Comparison of ENCODE assay signal across 18 mouse cellular contexts in the genomic region with DNA sequence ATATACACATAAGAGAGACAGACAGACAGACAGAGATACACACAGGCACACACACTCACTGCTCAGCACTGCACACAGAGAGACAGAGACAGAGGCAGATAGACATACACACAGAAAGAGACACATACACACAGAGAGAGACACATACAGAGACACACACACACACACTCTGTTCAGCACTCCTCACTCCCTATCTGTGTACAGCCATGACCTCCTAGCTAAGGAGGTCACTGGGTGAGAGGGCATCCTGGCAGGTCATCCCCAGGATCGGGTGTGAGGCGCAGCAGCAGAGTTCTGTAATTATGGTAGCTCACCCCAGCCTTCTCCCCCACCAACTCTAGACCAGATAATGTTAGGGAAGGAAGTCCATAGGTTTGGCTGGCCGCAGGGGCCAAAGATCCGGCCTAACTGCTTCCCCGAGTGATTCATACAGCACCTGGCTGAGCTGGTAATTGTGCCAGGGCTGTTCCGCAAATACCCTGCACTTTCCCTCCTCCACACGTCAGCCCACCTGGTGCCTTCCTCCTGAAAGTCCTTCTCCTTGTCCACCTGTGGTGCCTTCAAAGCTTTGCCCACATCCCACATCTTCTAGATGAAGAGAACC. TPM values are rescaled to one million over a fixed set of nuclear protein-coding genes. Genes with fewer than 3 reads are reported as not detected.
DNase-seq lines count a peak whose midpoint lies in the region; ATAC-seq and TF ChIP-seq lines count a peak whose summit lies in the region.
"Had no signal": no experiment of that assay in that cellular context is flagged by ENCODE, and none has a peak within 500 bp of the region (broad histone marks: within the 10 kb centered on the region; RNA-seq: fewer than 3 reads in every experiment).

No protein-coding gene starts in this region.

- no peak for ATAC-seq in hindbrain, embryonic 12.5 days (ENCODE audit: low FRiP score)
- ATAC-seq in hindbrain, embryonic 16.5 days, result no peak
- ATAC-seq in intestine, embryonic 15.5 days, result peak; percentile 32; the same call in 1 of the 2 replicates
- ATAC-seq in stomach, postnatal 0 days (ENCODE audit: low FRiP score, low TSS enrichment), result peak; percentile 25; the same call in 1 of the 2 replicates

- H3K4me2 ChIP-seq in hindbrain, embryonic 12.5 days (replicated peaks), result no peak overlapping the region
- no peak overlapping the region for H3K4me2 ChIP-seq in hindbrain, embryonic 16.5 days (ENCODE audit: low read length)
- H3K4me2 ChIP-seq in intestine, embryonic 15.5 days (replicated peaks), result no peak overlapping the region
- H3K4me2 ChIP-seq in stomach, postnatal 0 days (replicated peaks; ENCODE audit: low read depth), result no peak overlapping the region

- H3K9ac ChIP-seq in hindbrain, embryonic 12.5 days, result peak overlapping the region; percentile 27; the same call in 1 of the 2 replicates
- H3K9ac ChIP-seq in hindbrain, embryonic 16.5 days (ENCODE audit: low read depth, low read length), result no peak overlapping the region
- H3K9ac ChIP-seq in intestine, embryonic 15.5 days, result no peak overlapping the region
- no peak overlapping the region for H3K9ac ChIP-seq in stomach, postnatal 0 days (ENCODE audit: low read length)
- H3K9ac ChIP-seq: hindbrain, embryonic 15.5 days; limb, embryonic 12.5 days had no signal

- no peaks in the 10 kb centered on the region for H3K9me3 ChIP-seq in hindbrain, embryonic 12.5 days (replicated peaks)
- H3K9me3 ChIP-seq in hindbrain, embryonic 16.5 days (ENCODE audit: control insufficient read depth, low read length), result no peaks in the 10 kb centered on the region
- H3K9me3 ChIP-seq in intestine, embryonic 15.5 days, result no peaks in the 10 kb centered on the region
- H3K9me3 ChIP-seq in stomach, postnatal 0 days (ENCODE audit: control insufficient read depth, low read length), result no peaks in the 10 kb centered on the region
- H3K9me3 ChIP-seq: hindbrain, embryonic 15.5 days; limb, embryonic 12.5 days had no signal

- peak; percentile 25 to 42 for DNase-seq in urinary bladder, adult 18-20 months (ENCODE audit: low spot score in 2 of 2)
- no peak for DNase-seq in urinary bladder, adult 2 months (ENCODE audit: low spot score)
- peak; percentile 64 for DNase-seq in stomach, postnatal 0 days (ENCODE audit: low spot score)
- no peak for DNase-seq in embryo, embryonic 9.5 days (ENCODE audit: extremely low spot score)
- DNase-seq: adrenal gland, adult 8-10 months; lung, adult 2 months; lung, postnatal 4 days had no signal

- H3K27ac ChIP-seq in hindbrain, embryonic 12.5 days, result no peak overlapping the region
- no peak overlapping the region for H3K27ac ChIP-seq in hindbrain, embryonic 16.5 days (ENCODE audit: low read depth, low read length)
- H3K27ac ChIP-seq in intestine, embryonic 15.5 days, result no peak overlapping the region
- peak overlapping the region; percentile 58 for H3K27ac ChIP-seq in stomach, postnatal 0 days (replicated peaks)
- H3K27ac ChIP-seq: hindbrain, embryonic 15.5 days; limb, embryonic 12.5 days had no signal

- 60% methylated on average over 7 of the region's 7 CpGs for WGBS in hindbrain, embryonic 12.5 days
- 70% methylated on average over 6 of the region's 7 CpGs for WGBS in hindbrain, embryonic 16.5 days
- WGBS in intestine, embryonic 15.5 days, result 50% methylated on average over 7 of the region's 7 CpGs
- 45% methylated on average over 7 of the region's 7 CpGs for WGBS in stomach, postnatal 0 days

- TF ChIP-seq CTCF in stomach, postnatal 0 days (IDR thresholded peaks at IDR 0.05; ENCODE audit: low read depth), result no peak

- no peak overlapping the region for H3K4me3 ChIP-seq in hindbrain, embryonic 12.5 days
- no peak overlapping the region for H3K4me3 ChIP-seq in hindbrain, embryonic 16.5 days (ENCODE audit: low read length)
- no peak overlapping the region for H3K4me3 ChIP-seq in intestine, embryonic 15.5 days (replicated peaks)
- no peak overlapping the region for H3K4me3 ChIP-seq in stomach, postnatal 0 days (ENCODE audit: low read depth, low read length)

- no peak for TF ChIP-seq EP300 in stomach, postnatal 0 days (optimal IDR thresholded peaks at IDR 0.05)

- no peaks in the 10 kb centered on the region; the same call in 1 of the 2 replicates for H3K36me3 ChIP-seq in hindbrain, embryonic 12.5 days
- H3K36me3 ChIP-seq in hindbrain, embryonic 16.5 days (ENCODE audit: control insufficient read depth, insufficient read depth, low read length), result no peaks in the 10 kb centered on the region
- H3K36me3 ChIP-seq in intestine, embryonic 15.5 days, result no peaks in the 10 kb centered on the region
- no peaks in the 10 kb centered on the region for H3K36me3 ChIP-seq in stomach, postnatal 0 days (ENCODE audit: control insufficient read depth, insufficient read depth, low read length)
- H3K36me3 ChIP-seq: hindbrain, embryonic 15.5 days had no signal

- peaks cover 19% of the 10 kb centered on the region for H3K4me1 ChIP-seq in hindbrain, embryonic 12.5 days
- peaks cover 8% of the 10 kb centered on the region; the same call in 1 of the 2 replicates for H3K4me1 ChIP-seq in hindbrain, embryonic 16.5 days (ENCODE audit: control insufficient read depth, insufficient read depth, low read depth, low read length)
- H3K4me1 ChIP-seq in intestine, embryonic 15.5 days (replicated peaks), result peaks cover 22% of the 10 kb centered on the region; the same call in 1 of the 2 replicates
- H3K4me1 ChIP-seq in stomach, postnatal 0 days (replicated peaks; ENCODE audit: control insufficient read depth, insufficient read depth), result no peaks in the 10 kb centered on the region

- peaks cover 23% of the 10 kb centered on the region for H3K27me3 ChIP-seq in hindbrain, embryonic 12.5 days
- H3K27me3 ChIP-seq in hindbrain, embryonic 16.5 days (replicated peaks; ENCODE audit: control insufficient read depth, insufficient read depth, low read length), result no peaks in the 10 kb centered on the region
- peaks cover 27% of the 10 kb centered on the region for H3K27me3 ChIP-seq in intestine, embryonic 15.5 days (replicated peaks)
- H3K27me3 ChIP-seq in stomach, postnatal 0 days (ENCODE audit: control insufficient read depth, insufficient read depth, low read length), result no peaks in the 10 kb centered on the region
- H3K27me3 ChIP-seq: hindbrain, embryonic 15.5 days had no signal

RNA-seq across cellular contexts. Expression of a gene that starts 2.3 kb away (rescaled TPM):
- 85.2 and 85.3 TPM in 2 replicates for polyA plus RNA-seq in hindbrain, embryonic 12.5 days (2016; fragmentation: Nextera tagmentation; extraction: Ambion mirVana)
- polyA plus RNA-seq in hindbrain, embryonic 16.5 days (2015; fragmentation: Nextera tagmentation; extraction: Ambion mirVana), result 31.9 and 38.7 TPM in 2 replicates
- 84.7 and 87.7 TPM in 2 replicates for polyA plus RNA-seq in urinary bladder, adult 2 months (2012; rRNA removed)
- 20.0 and 21.0 TPM in 2 replicates for polyA plus RNA-seq in intestine, embryonic 15.5 days (2015; fragmentation: Nextera tagmentation; extraction: Ambion mirVana)
- polyA plus RNA-seq in stomach, postnatal 0 days (2015; fragmentation: Nextera tagmentation; extraction: Ambion mirVana), result 137 and 142 TPM in 2 replicates

RNA-seq across cellular contexts. Expression of a gene that starts 31.7 kb away (rescaled TPM):
- polyA plus RNA-seq in hindbrain, embryonic 12.5 days (2016; fragmentation: Nextera tagmentation; extraction: Ambion mirVana), result 44.2 and 46.0 TPM in 2 replicates
- 291 and 339 TPM in 2 replicates for polyA plus RNA-seq in hindbrain, embryonic 16.5 days (2015; fragmentation: Nextera tagmentation; extraction: Ambion mirVana)
- polyA plus RNA-seq in urinary bladder, adult 2 months (2012; rRNA removed), result 22.5 and 23.1 TPM in 2 replicates
- 5.4 and 6.1 TPM in 2 replicates for polyA plus RNA-seq in intestine, embryonic 15.5 days (2015; fragmentation: Nextera tagmentation; extraction: Ambion mirVana)
- 74.2 and 83.8 TPM in 2 replicates for polyA plus RNA-seq in stomach, postnatal 0 days (2015; fragmentation: Nextera tagmentation; extraction: Ambion mirVana)

RNA-seq across cellular contexts. Expression of a gene that starts 31.8 kb away (rescaled TPM):
- 0.46 TPM in 1 of 2 replicates, not detected in the other for polyA plus RNA-seq in hindbrain, embryonic 12.5 days (2016; fragmentation: Nextera tagmentation; extraction: Ambion mirVana)
- 1.2 and 1.8 TPM in 2 replicates for polyA plus RNA-seq in hindbrain, embryonic 16.5 days (2015; fragmentation: Nextera tagmentation; extraction: Ambion mirVana)
- polyA plus RNA-seq in urinary bladder, adult 2 months (2012; rRNA removed), result 0.21 and 1.1 TPM in 2 replicates
- polyA plus RNA-seq in intestine, embryonic 15.5 days (2015; fragmentation: Nextera tagmentation; extraction: Ambion mirVana), result not detected in 2 replicates
- not detected in 2 replicates for polyA plus RNA-seq in stomach, postnatal 0 days (2015; fragmentation: Nextera tagmentation; extraction: Ambion mirVana)
- polyA plus RNA-seq: gonadal fat pad, adult 2 months; kidney, embryonic 14.5 days; limb, embryonic 12.5 days; lung, adult 2 months; testis, adult 2 months had no signal

RNA-seq across cellular contexts. Expression of a gene that starts 54.5 kb away (rescaled TPM):
- polyA plus RNA-seq in hindbrain, embryonic 12.5 days (2016; fragmentation: Nextera tagmentation; extraction: Ambion mirVana), result 1.1 and 1.4 TPM in 2 replicates
- 1.3 and 1.4 TPM in 2 replicates for polyA plus RNA-seq in hindbrain, embryonic 16.5 days (2015; fragmentation: Nextera tagmentation; extraction: Ambion mirVana)
- polyA plus RNA-seq in urinary bladder, adult 2 months (2012; rRNA removed), result not detected in 2 replicates
- polyA plus RNA-seq in intestine, embryonic 15.5 days (2015; fragmentation: Nextera tagmentation; extraction: Ambion mirVana), result not detected in 2 replicates
- not detected in 2 replicates for polyA plus RNA-seq in stomach, postnatal 0 days (2015; fragmentation: Nextera tagmentation; extraction: Ambion mirVana)
- polyA plus RNA-seq: embryonic facial prominence, embryonic 11.5 days; gonadal fat pad, adult 2 months; heart, embryonic 14.5 days; kidney, embryonic 14.5 days; large intestine, adult 2 months; limb, embryonic 12.5 days; lung, adult 2 months; testis, adult 2 months had no signal

Comparison
In these comparisons a context has a peak if more than half of its experiments do, and no peak if none do; other contexts are left out.
1. DNase-seq: peak in urinary bladder, adult 18-20 months (2 of 2) and stomach, postnatal 0 days (single experiment); none in urinary bladder, adult 2 months (single experiment) and embryo, embryonic 9.5 days (single experiment).
2. ATAC-seq: peak in intestine, embryonic 15.5 days (single experiment) and stomach, postnatal 0 days (single experiment); none in hindbrain, embryonic 12.5 days (single experiment) and hindbrain, embryonic 16.5 days (single experiment).